Mouse (Mus musculus): ENCODE measurements around the gene Flad1. TPM values are rescaled to one million over a fixed set of nuclear protein-coding genes. Genes with fewer than 3 reads are reported as not detected.

Flad1 gene
- polyA plus RNA-seq, 1 experiment, result not detected

- TF ChIP-seq CTCF (IDR thresholded peaks at IDR 0.05; ENCODE audit: insufficient read depth, low read depth, low read length) (no peak), POLR2A (IDR thresholded peaks at IDR 0.05; ENCODE audit: insufficient read depth, low read depth, low read length) (no peak)
- no peaks in the 10 kb centered on the region for H3K4me1 ChIP-seq (ENCODE audit: control insufficient read depth, insufficient read depth, low read length)
Measured at GRCm38 (mm10) chr3:89367338-89367737, 44.3 kb downstream of the Flad1 start.

GRCm38 (mm10) chr3:89365486-89366414 is 45.9 kb downstream of the Flad1 start:
- WGBS, result 86% methylated on average over 20 of the region's 20 CpGs
- Histone ChIP-seq H3K4me1 (ENCODE audit: control insufficient read depth, insufficient read depth, low read length) (no peaks in the 10 kb centered on the region), H3K27ac (ENCODE audit: insufficient read depth, low read depth, low read length) (no peak overlapping the region), H3K4me3 (ENCODE audit: insufficient read depth, low read depth, low read length) (no peak overlapping the region)
- no peak for TF ChIP-seq CTCF (IDR thresholded peaks at IDR 0.05; ENCODE audit: insufficient read depth, low read depth, low read length)
- no peak for TF ChIP-seq POLR2A (IDR thresholded peaks at IDR 0.05; ENCODE audit: insufficient read depth, low read depth, low read length)

More at GRCm38 (mm10) chr3:89367338-89367737, 44.3 kb downstream of the Flad1 start:
- no peak overlapping the region for H3K27ac ChIP-seq (ENCODE audit: insufficient read depth, low read depth, low read length)
- H3K4me3 ChIP-seq (ENCODE audit: insufficient read depth, low read depth, low read length), result no peak overlapping the region
- 80% methylated on average over 11 of the region's 11 CpGs for WGBS

GRCm38 (mm10) chr3:89365153-89365485 is 46.6 kb downstream of the Flad1 start, which contains the start of gene Dcst1:
Gene Dcst1 (minus strand): TSS chr3:89365253.
- no peak within 1 kb of the TSS for H3K27ac ChIP-seq (ENCODE audit: insufficient read depth, low read depth, low read length)
- TF ChIP-seq POLR2A (IDR thresholded peaks at IDR 0.05; ENCODE audit: insufficient read depth, low read depth, low read length), result no peak
- no peak for TF ChIP-seq CTCF (IDR thresholded peaks at IDR 0.05; ENCODE audit: insufficient read depth, low read depth, low read length)
- 92% methylated on average over 11 of the region's 11 CpGs for WGBS
- H3K4me3 ChIP-seq (ENCODE audit: insufficient read depth, low read depth, low read length), result no peak within 1 kb of the TSS
- no peaks in the 10 kb centered on the region for H3K4me1 ChIP-seq (ENCODE audit: control insufficient read depth, insufficient read depth, low read length)

- no peak overlapping the region for H3K27ac ChIP-seq (ENCODE audit: insufficient read depth, low read depth, low read length)
- H3K4me1 ChIP-seq (ENCODE audit: control insufficient read depth, insufficient read depth, low read length), result no peaks in the 10 kb centered on the region
- 56% methylated on average over 8 of the region's 8 CpGs for WGBS
- TF ChIP-seq CTCF (IDR thresholded peaks at IDR 0.05; ENCODE audit: insufficient read depth, low read depth, low read length), result no peak
- no peak for TF ChIP-seq POLR2A (IDR thresholded peaks at IDR 0.05; ENCODE audit: insufficient read depth, low read depth, low read length)
- no peak overlapping the region for H3K4me3 ChIP-seq (ENCODE audit: insufficient read depth, low read depth, low read length)
Measured at GRCm38 (mm10) chr3:89364631-89365030, 47.0 kb downstream of the Flad1 start.

GRCm38 (mm10) chr3:89361675-89362074 is 50.0 kb downstream of the Flad1 start, which contains the start of gene Dcst2:
Gene Dcst2 (plus strand): TSS chr3:89361975.
- Histone ChIP-seq H3K4me3 (ENCODE audit: insufficient read depth, low read depth, low read length) (no peak within 1 kb of the TSS), H3K4me1 (ENCODE audit: control insufficient read depth, insufficient read depth, low read length) (no peaks in the 10 kb centered on the region), H3K27ac (ENCODE audit: insufficient read depth, low read depth, low read length) (no peak within 1 kb of the TSS)
- 85% methylated on average over 7 of the region's 7 CpGs for WGBS
- no peak for TF ChIP-seq CTCF (IDR thresholded peaks at IDR 0.05; ENCODE audit: insufficient read depth, low read depth, low read length)

GRCm38 (mm10) chr3:89360237-89360636 is 51.4 kb downstream of the Flad1 start:
- WGBS, result 81% methylated on average over 3 of the region's 3 CpGs
- Histone ChIP-seq H3K27ac (ENCODE audit: insufficient read depth, low read depth, low read length) (no peak overlapping the region), H3K4me1 (ENCODE audit: control insufficient read depth, insufficient read depth, low read length) (peaks cover 8% of the 10 kb centered on the region), H3K4me3 (ENCODE audit: insufficient read depth, low read depth, low read length) (no peak overlapping the region)
- TF ChIP-seq CTCF (IDR thresholded peaks at IDR 0.05; ENCODE audit: insufficient read depth, low read depth, low read length) (no peak), POLR2A (IDR thresholded peaks at IDR 0.05; ENCODE audit: insufficient read depth, low read depth, low read length) (no peak)

- 68% methylated on average over 6 of the region's 6 CpGs for WGBS
- Histone ChIP-seq H3K27ac (ENCODE audit: insufficient read depth, low read depth, low read length) (no peak overlapping the region), H3K4me1 (ENCODE audit: control insufficient read depth, insufficient read depth, low read length) (peaks cover 10% of the 10 kb centered on the region), H3K4me3 (ENCODE audit: insufficient read depth, low read depth, low read length) (no peak overlapping the region)
- TF ChIP-seq POLR2A (IDR thresholded peaks at IDR 0.05; ENCODE audit: insufficient read depth, low read depth, low read length), result no peak
- TF ChIP-seq CTCF (IDR thresholded peaks at IDR 0.05; ENCODE audit: insufficient read depth, low read depth, low read length), result no peak
Measured at GRCm38 (mm10) chr3:89359630-89360029, 52.0 kb downstream of the Flad1 start.

GRCm38 (mm10) chr3:89356029-89356428 is 55.6 kb downstream of the Flad1 start:
- no peak overlapping the region for H3K27ac ChIP-seq (ENCODE audit: insufficient read depth, low read depth, low read length)
- TF ChIP-seq POLR2A (IDR thresholded peaks at IDR 0.05; ENCODE audit: insufficient read depth, low read depth, low read length), result no peak
- no peak for TF ChIP-seq CTCF (IDR thresholded peaks at IDR 0.05; ENCODE audit: insufficient read depth, low read depth, low read length)
- no peak overlapping the region for H3K4me3 ChIP-seq (ENCODE audit: insufficient read depth, low read depth, low read length)
- WGBS, result 78% methylated on average over 9 of the region's 9 CpGs
- peaks cover 10% of the 10 kb centered on the region for H3K4me1 ChIP-seq (ENCODE audit: control insufficient read depth, insufficient read depth, low read length)

- peaks cover 13% of the 10 kb centered on the region for H3K4me1 ChIP-seq (ENCODE audit: control insufficient read depth, insufficient read depth, low read length)
- TF ChIP-seq CTCF (IDR thresholded peaks at IDR 0.05; ENCODE audit: insufficient read depth, low read depth, low read length) (no peak), POLR2A (IDR thresholded peaks at IDR 0.05; ENCODE audit: insufficient read depth, low read depth, low read length) (no peak)
- no peak overlapping the region for H3K4me3 ChIP-seq (ENCODE audit: insufficient read depth, low read depth, low read length)
- no peak overlapping the region for H3K27ac ChIP-seq (ENCODE audit: insufficient read depth, low read depth, low read length)
- 80% methylated on average over 6 of the region's 6 CpGs for WGBS
Measured at GRCm38 (mm10) chr3:89355512-89355902, 56.2 kb downstream of the Flad1 start.
